Mouse (Mus musculus): ENCODE measurements around the gene Rcc1l.

- no peak for TF ChIP-seq MYOG (IDR thresholded peaks at IDR 0.05; ENCODE audit: control insufficient read depth in 1 of 3, insufficient read depth in 1 of 3, insufficient read length in 2 of 3, low read depth in 2 of 3)
- no peak for TF ChIP-seq TCF12 (IDR thresholded peaks at IDR 0.05; ENCODE audit: insufficient read depth, poor library complexity, severe bottlenecking)
- TF ChIP-seq POLR2A (IDR thresholded peaks at IDR 0.05; ENCODE audit: insufficient read length, low read depth) = no peak
- no peak for TF ChIP-seq REST (IDR thresholded peaks at IDR 0.05; ENCODE audit: insufficient read depth, insufficient read length)
- TF ChIP-seq E2F4 (IDR thresholded peaks at IDR 0.05; ENCODE audit: insufficient read depth) = no peak
These were observed 5.6 kb upstream of the Rcc1l start for GRCm38 (mm10) chr5:134182172-134182571.
